Mouse (Mus musculus) spleen, adult 2 months (tissue): ENCODE data around the gene Wdr63.

Source experiments
- CTCF ChIP-seq: fragments of 200-500 bp; IDR thresholded peaks from 2 replicates; pipeline ENCODE4 v1.5.1; 2011; ENCODE audit warnings: mild to moderate bottlenecking, inconsistent platforms; ENCODE audit not compliant: insufficient read depth, insufficient read length, insufficient replicate concordance; ENCODE audit errors: extremely low read depth
- POLR2A ChIP-seq: fragments of 200-500 bp; IDR thresholded peaks from 2 replicates; pipeline ENCODE4 v1.6.1; 2011; ENCODE audit warnings: low read depth, low read length, inconsistent platforms

DNA sequence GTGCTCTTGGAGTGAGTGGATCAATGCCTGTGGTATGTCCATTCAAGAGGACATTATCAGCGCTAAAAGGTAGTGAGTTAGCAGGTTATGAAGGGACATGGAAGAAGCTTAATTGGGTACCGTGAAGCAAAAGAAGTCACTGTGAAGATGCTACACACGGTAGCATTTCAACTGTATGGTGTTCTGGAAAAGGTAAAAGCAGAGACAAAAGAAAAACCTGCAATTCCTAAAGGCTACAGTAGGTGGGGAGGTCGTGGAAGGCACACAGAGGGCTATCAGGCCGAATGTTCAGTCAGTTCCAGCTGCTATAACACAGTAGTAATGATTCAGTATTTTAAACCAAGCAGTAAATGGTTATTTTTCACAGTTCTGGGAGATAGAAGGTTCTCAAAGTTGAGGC is 37.6 kb upstream of the Wdr63 start:
- no peak for TF ChIP-seq CTCF
- no peak for TF ChIP-seq POLR2A
